Mouse (Mus musculus) mesoderm, embryonic 11.5 days (tissue): ENCODE data around the gene Il1rapl2.

Experiments
- DNase-seq: peaks from one replicate; pipeline ENCODE4 v3.0.0-alpha.2; 2012; ENCODE audit warnings: low read depth, low spot score

Gene Il1rapl2

GRCm38 (mm10) chrX:137570321-137571195 lies at the start of gene Il1rapl2:
Gene Il1rapl2, plus strand, starts transcription at chrX:137570608.
- peak; percentile 34 for DNase-seq

GRCm38 (mm10) chrX:137548348-137548747 lies 22.1 kb upstream of the Il1rapl2 start:
- no peak for DNase-seq

- DNase-seq: peak; percentile 11
Observed at GRCm38 (mm10) chrX:137569472-137570188, 778 bp upstream of the Il1rapl2 start.

- no peak for DNase-seq
Observed at GRCm38 (mm10) chrX:137582656-137583055, 12.2 kb downstream of the Il1rapl2 start.

- peak; percentile 2 for DNase-seq
Observed at GRCm38 (mm10) chrX:137620697-137621096, 50.3 kb downstream of the Il1rapl2 start.

- DNase-seq: peak; percentile 54
Observed at GRCm38 (mm10) chrX:137667011-137667410, 96.6 kb downstream of the Il1rapl2 start.

GRCm38 (mm10) chrX:137687974-137688373 lies 117.6 kb downstream of the Il1rapl2 start:
- no peak for DNase-seq

- no peak for DNase-seq
Observed at GRCm38 (mm10) chrX:137700006-137700405, 129.6 kb downstream of the Il1rapl2 start.

GRCm38 (mm10) chrX:137755537-137755936 lies 185.1 kb downstream of the Il1rapl2 start:
- no peak for DNase-seq

GRCm38 (mm10) chrX:137805484-137806200 lies 235.2 kb downstream of the Il1rapl2 start:
- DNase-seq: peak; percentile 30

- no peak for DNase-seq
Observed at GRCm38 (mm10) chrX:137806231-137807114, 236.1 kb downstream of the Il1rapl2 start.

- DNase-seq: no peak
Observed at GRCm38 (mm10) chrX:137809526-137809925, 239.1 kb downstream of the Il1rapl2 start.

GRCm38 (mm10) chrX:137812151-137812550 lies 241.7 kb downstream of the Il1rapl2 start:
- DNase-seq: no peak

GRCm38 (mm10) chrX:137848936-137849335 lies 278.5 kb downstream of the Il1rapl2 start:
- no peak for DNase-seq

GRCm38 (mm10) chrX:137923490-137923889 lies 353.1 kb downstream of the Il1rapl2 start:
- no peak for DNase-seq

- DNase-seq: no peak
Observed at GRCm38 (mm10) chrX:137926835-137927234, 356.4 kb downstream of the Il1rapl2 start.

GRCm38 (mm10) chrX:137947741-137948140 lies 377.3 kb downstream of the Il1rapl2 start:
- DNase-seq: no peak

GRCm38 (mm10) chrX:137971306-137971705 lies 400.9 kb downstream of the Il1rapl2 start:
- peak; percentile 13 for DNase-seq

GRCm38 (mm10) chrX:138043113-138043512 lies 472.7 kb downstream of the Il1rapl2 start:
- no peak for DNase-seq

GRCm38 (mm10) chrX:138103954-138104353 lies 533.5 kb downstream of the Il1rapl2 start:
- DNase-seq: peak; percentile 70

- DNase-seq: no peak
Observed at GRCm38 (mm10) chrX:138104668-138105067, 534.3 kb downstream of the Il1rapl2 start.
